Mouse (Mus musculus): ENCODE results near the gene Thap7. TPM values are rescaled to one million over a fixed set of nuclear protein-coding genes. Genes with fewer than 3 reads are reported as not detected.

The Thap7 gene
- polyA plus RNA-seq, 1 experiment, result 79.7 TPM

GRCm38 (mm10) chr16:17488478-17489468 lies 42.2 kb downstream of the Thap7 start:
- DNase-seq (ENCODE audit: low read depth), result no peak

- no peak for DNase-seq (ENCODE audit: low read depth)
These were observed 44.4 kb downstream of the Thap7 start for GRCm38 (mm10) chr16:17486505-17486904.

GRCm38 (mm10) chr16:17481465-17481864 lies 49.5 kb downstream of the Thap7 start:
- no peak for DNase-seq (ENCODE audit: low read depth)

DNA sequence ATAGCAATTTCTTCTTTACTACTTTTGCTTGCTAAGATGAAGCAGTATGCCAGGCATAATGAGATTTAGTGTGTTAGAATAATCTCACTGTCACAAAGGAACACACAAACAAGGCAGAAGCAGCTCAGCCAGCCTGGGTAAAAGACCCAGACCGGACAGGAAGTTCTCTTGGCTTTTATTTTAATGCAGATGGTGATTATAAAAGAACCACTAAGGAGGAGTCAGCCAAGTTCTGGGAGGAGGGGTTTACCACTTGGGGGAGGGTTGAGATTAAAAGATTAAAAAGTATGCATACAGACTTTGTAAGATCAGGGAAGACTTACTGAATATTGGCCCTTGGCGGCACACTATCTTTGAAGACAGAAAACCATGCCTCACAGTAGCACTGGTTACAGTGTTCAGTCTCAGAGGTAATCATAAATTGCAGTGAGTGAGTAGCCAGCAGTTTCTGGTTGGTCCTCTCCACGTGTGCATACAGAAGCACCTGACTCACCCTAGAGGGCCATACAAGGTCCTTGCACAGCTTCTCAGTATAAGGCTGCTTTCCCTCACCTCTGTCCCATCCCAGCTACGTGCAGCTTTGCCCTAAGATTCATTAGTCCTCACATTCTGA lies 52.5 kb downstream of the Thap7 start:
- no peak for DNase-seq (ENCODE audit: low read depth)

Other genes with a start within 250 kb of the Thap7 start
- gene Serpind1, start 199.8 kb downstream of the Thap7 start, polyA plus RNA-seq (2012; rRNA removed), result 0.12 and 0.18 TPM in 2 replicates
- 7.1 and 9.6 TPM in 2 replicates for gene Snap29, start 125.2 kb downstream of the Thap7 start, polyA plus RNA-seq (2012; rRNA removed)
- gene Pi4ka, start 124.8 kb downstream of the Thap7 start, polyA plus RNA-seq (2012; rRNA removed), result 69.0 and 77.6 TPM in 2 replicates
- gene Crkl, start 79.1 kb downstream of the Thap7 start, polyA plus RNA-seq (2012; rRNA removed), result 28.0 and 28.5 TPM in 2 replicates
- gene Aifm3, start 41.5 kb downstream of the Thap7 start, polyA plus RNA-seq (2012; rRNA removed), result 1.9 and 3.3 TPM in 2 replicates
- 141 and 201 TPM in 2 replicates for gene Lztr1, start 22.4 kb downstream of the Thap7 start, polyA plus RNA-seq (2012; rRNA removed)
- 8.6 and 12.0 TPM in 2 replicates for gene Lrrc74b, start 30.1 kb upstream of the Thap7 start, polyA plus RNA-seq (2012; rRNA removed)
- 6.8 and 9.0 TPM in 2 replicates for gene P2rx6, start 30.7 kb upstream of the Thap7 start, polyA plus RNA-seq (2012; rRNA removed)
- gene Slc7a4, start 52.1 kb upstream of the Thap7 start, polyA plus RNA-seq (2012; rRNA removed), result 214 and 332 TPM in 2 replicates
- gene Smpd4, start 88.2 kb upstream of the Thap7 start, polyA plus RNA-seq (2012; rRNA removed), result 52.4 and 69.2 TPM in 2 replicates
- 15.7 and 23.9 TPM in 2 replicates for gene Ccdc74a, start 115.3 kb upstream of the Thap7 start, polyA plus RNA-seq (2012; rRNA removed)
- 79.6 and 82.6 TPM in 2 replicates for gene Med15, start 201.8 kb upstream of the Thap7 start, polyA plus RNA-seq (2012; rRNA removed)
- 44.3 and 56.7 TPM in 2 replicates for gene Klhl22, start 228.5 kb upstream of the Thap7 start, polyA plus RNA-seq (2012; rRNA removed)